Mouse (Mus musculus): ENCODE data around the gene Sgms2.

GRCm38 (mm10) chr3:131485388-131485787, 5.8 kb downstream of the Sgms2 start:
- no peak for TF ChIP-seq CTCF (IDR thresholded peaks at IDR 0.05; ENCODE audit: low read depth)
- TF ChIP-seq EP300 (optimal IDR thresholded peaks at IDR 0.05), result no peak
